Mouse (Mus musculus): ENCODE measurements around the gene Vmp1.

- TF ChIP-seq CTCF (IDR thresholded peaks at IDR 0.05; ENCODE audit: borderline replicate concordance, insufficient read depth, low read length) (no peak), POLR2A (IDR thresholded peaks at IDR 0.05; ENCODE audit: low read depth, low read length) (peak; percentile 41; the same call in 1 of the 2 replicates)
These were observed 79.9 kb downstream of the Vmp1 start for GRCm38 (mm10) chr11:86603719-86604118.
